Mouse (Mus musculus): ENCODE results near the gene Dlk2.

- TF ChIP-seq GATA1 (IDR thresholded peaks at IDR 0.05; ENCODE audit: borderline replicate concordance, low read length) (no peak), FLI1 (IDR thresholded peaks at IDR 0.05; ENCODE audit: low read length) (no peak)
Observed at GRCm38 (mm10) chr17:46301892-46302291, 4.7 kb downstream of the Dlk2 start.
